Mouse (Mus musculus): ENCODE data around the gene Gpnmb. TPM values are rescaled to one million over a fixed set of nuclear protein-coding genes. Genes with fewer than 3 reads are reported as not detected.

Gpnmb gene
- polyA plus RNA-seq (2015; fragmentation: Illumina TruSeq; extraction: RNeasy Lipid Tissue Mini Kit (QIAGEN cat#74804); ENCODE audit: low read depth, low replicate concordance) = 2.8 TPM

GRCm38 (mm10) chr6:49036275-49037267 lies at the start of gene Gpnmb:
Gpnmb (plus strand) TSS chr6:49036546.

GRCm38 (mm10) chr6:49073304-49074116 lies 37.2 kb downstream of the Gpnmb start, which contains the start of gene Malsu1:
Malsu1 (plus strand) TSS chr6:49073795.

Other genes with a start within 250 kb of the Gpnmb start
- 36.8 TPM for gene Tmem176a, start 195.6 kb upstream of the Gpnmb start, polyA plus RNA-seq (2015; fragmentation: Illumina TruSeq; extraction: RNeasy Lipid Tissue Mini Kit (QIAGEN cat#74804); ENCODE audit: low read depth, low replicate concordance)
- 55.4 TPM for gene Tmem176b, start 195.1 kb upstream of the Gpnmb start, polyA plus RNA-seq (2015; fragmentation: Illumina TruSeq; extraction: RNeasy Lipid Tissue Mini Kit (QIAGEN cat#74804); ENCODE audit: low read depth, low replicate concordance)
- gene Aoc1, start 163.7 kb upstream of the Gpnmb start, polyA plus RNA-seq (2015; fragmentation: Illumina TruSeq; extraction: RNeasy Lipid Tissue Mini Kit (QIAGEN cat#74804); ENCODE audit: low read depth, low replicate concordance) = not detected
- not detected for gene 1600015I10Rik, start 106.7 kb upstream of the Gpnmb start, polyA plus RNA-seq (2015; fragmentation: Illumina TruSeq; extraction: RNeasy Lipid Tissue Mini Kit (QIAGEN cat#74804); ENCODE audit: low read depth, low replicate concordance)
- gene Doxl2, start 61.6 kb upstream of the Gpnmb start, polyA plus RNA-seq (2015; fragmentation: Illumina TruSeq; extraction: RNeasy Lipid Tissue Mini Kit (QIAGEN cat#74804); ENCODE audit: low read depth, low replicate concordance) = not detected
- not detected for gene Svs1, start 49.7 kb upstream of the Gpnmb start, polyA plus RNA-seq (2015; fragmentation: Illumina TruSeq; extraction: RNeasy Lipid Tissue Mini Kit (QIAGEN cat#74804); ENCODE audit: low read depth, low replicate concordance)
- gene Malsu1, start 37.2 kb downstream of the Gpnmb start, polyA plus RNA-seq (2015; fragmentation: Illumina TruSeq; extraction: RNeasy Lipid Tissue Mini Kit (QIAGEN cat#74804); ENCODE audit: low read depth, low replicate concordance) = 10.4 TPM
- not detected for gene Igf2bp3, start 178.4 kb downstream of the Gpnmb start, polyA plus RNA-seq (2015; fragmentation: Illumina TruSeq; extraction: RNeasy Lipid Tissue Mini Kit (QIAGEN cat#74804); ENCODE audit: low read depth, low replicate concordance)
- 106 TPM for gene Tra2a, start 227.5 kb downstream of the Gpnmb start, polyA plus RNA-seq (2015; fragmentation: Illumina TruSeq; extraction: RNeasy Lipid Tissue Mini Kit (QIAGEN cat#74804); ENCODE audit: low read depth, low replicate concordance)